Mouse (Mus musculus) adipose tissue, adult 10 weeks (tissue): ENCODE results near the gene Gm597. TPM values are rescaled to one million over a fixed set of nuclear protein-coding genes. Genes with fewer than 3 reads are reported as not detected.

Source experiments
- polyA plus RNA-seq: library from polyadenylated mRNA; stranded (reverse); fragments of 350-450 nt; fragmentation: Illumina TruSeq; extraction: RNeasy Lipid Tissue Mini Kit (QIAGEN cat#74804); gene quantifications from one replicate; pipeline ENCODE4 v1.2.3, GENCODE M21; 2014; ENCODE audit warnings: low read depth, low replicate concordance

Gene Gm597
- polyA plus RNA-seq, result 0.24 TPM

GRCm38 (mm10) chr1:28780152-28780551, at the start of gene Gm597:
Gene Gm597, minus strand, starts transcription at chr1:28780252.

